Mouse (Mus musculus) CH12.LX (cell line): ENCODE measurements around the gene Trio. TPM values are rescaled to one million over a fixed set of nuclear protein-coding genes. Genes with fewer than 3 reads are reported as not detected.

Source experiments
- DNase-seq: peaks from one replicate; pipeline ENCODE4 v3.0.0-alpha.2; 2013; ENCODE audit errors: extremely low read depth
- H3K27ac ChIP-seq: 2 replicates; pipeline ENCODE4 v1.5.1; 2012; ENCODE audit warnings: low read depth, mild to moderate bottlenecking, control low read depth, moderate library complexity; ENCODE audit not compliant: insufficient read depth
- H3K27me3 ChIP-seq: replicated peaks from 2 replicates; pipeline ENCODE3; 2012; ENCODE audit warnings: inconsistent platforms
- H3K36me3 ChIP-seq, 2 experiments: replicated peaks in 1 of 2; 2 replicates each; pipeline versions ENCODE3 to v1.6.1; 2012; ENCODE audit warnings: inconsistent platforms in 1 of 2, low read length in 1 of 2, mild to moderate bottlenecking in 1 of 2, mixed read lengths in 1 of 2, moderate library complexity in 1 of 2; ENCODE audit not compliant: control insufficient read depth in 1 of 2, insufficient read depth in 1 of 2
- H3K4me1 ChIP-seq, 2 experiments: 2 replicates each; pipeline ENCODE4 v1.6.1; 2012; ENCODE audit warnings: inconsistent platforms in 1 of 2, moderate library complexity in 1 of 2; ENCODE audit not compliant: insufficient read depth in 2 of 2, control insufficient read depth in 1 of 2
- H3K4me2 ChIP-seq: 2 replicates; pipeline ENCODE4 v1.6.1; 2012; ENCODE audit warnings: low read depth, mild to moderate bottlenecking, control low read depth; ENCODE audit not compliant: poor library complexity, insufficient read depth, severe bottlenecking
- H3K4me3 ChIP-seq, 3 experiments: fragments of 150-350 bp in 1 of 3; sonication (generic) in 1 of 3; replicated peaks in 1 of 3; 2 replicates each; pipeline versions ENCODE3 to v1.5.1; 2011 to 2012; ENCODE audit warnings: low read depth in 2 of 3, low read length in 2 of 3, mild to moderate bottlenecking in 2 of 3, moderate library complexity in 2 of 3, control low read depth in 1 of 3, improper control_type of control experiment in 1 of 3, inconsistent platforms in 1 of 3, mixed read lengths in 1 of 3; ENCODE audit not compliant: poor library complexity in 1 of 3
- H3K79me2 ChIP-seq: replicated peaks from 2 replicates; pipeline ENCODE4 v1.6.1; 2012; ENCODE audit warnings: mild to moderate bottlenecking, moderate library complexity; ENCODE audit not compliant: control insufficient read depth, poor library complexity, insufficient read depth, severe bottlenecking; ENCODE audit errors: extremely low read depth
- H3K9ac ChIP-seq: 2 replicates; pipeline ENCODE4 v1.6.1; 2012; ENCODE audit warnings: low read depth, mild to moderate bottlenecking, control low read depth, moderate library complexity; ENCODE audit not compliant: insufficient read depth
- H3K9me3 ChIP-seq: replicated peaks from 2 replicates; pipeline ENCODE3; 2012; ENCODE audit warnings: low read length, inconsistent platforms, mixed read lengths
- BHLHE40 ChIP-seq: IDR thresholded peaks from 2 replicates; pipeline ENCODE4 v1.6.1; 2011; ENCODE audit warnings: mild to moderate bottlenecking, low read depth, low read length, improper control_type of control experiment
- CHD1 ChIP-seq: IDR thresholded peaks from 2 replicates; pipeline ENCODE4 v1.6.1; 2012; ENCODE audit warnings: low read depth, low read length, improper control_type of control experiment, inconsistent platforms
- CTCF ChIP-seq, 2 experiments: IDR thresholded peaks in 1 of 2; conservative IDR thresholded peaks in 1 of 2; 2 replicates each; pipeline ENCODE4 v1.5.1; 2011 to 2012; ENCODE audit warnings: low read depth in 2 of 2, low read length in 2 of 2, improper control_type of control experiment in 1 of 2, inconsistent platforms in 1 of 2, mild to moderate bottlenecking in 1 of 2, moderate library complexity in 1 of 2
- E2F4 ChIP-seq: IDR thresholded peaks from 2 replicates; pipeline ENCODE4 v1.6.1; 2011; ENCODE audit warnings: low read depth, low read length, improper control_type of control experiment; ENCODE audit not compliant: insufficient replicate concordance
- ETS1 ChIP-seq: conservative IDR thresholded peaks from 2 replicates; pipeline ENCODE4 v1.6.1; 2012; ENCODE audit warnings: low read depth, mild to moderate bottlenecking, inconsistent platforms, low read length, improper control_type of control experiment, moderate library complexity
- HCFC1 ChIP-seq: IDR thresholded peaks from 2 replicates; pipeline ENCODE4 v1.6.1; 2012; ENCODE audit warnings: low read depth, mild to moderate bottlenecking, inconsistent platforms, low read length, improper control_type of control experiment
- IRF4 ChIP-seq: IDR thresholded peaks from 2 replicates; pipeline ENCODE4 v1.6.1; 2014; ENCODE audit warnings: low read depth, mild to moderate bottlenecking, inconsistent platforms, low read length, improper control_type of control experiment
- MEF2A ChIP-seq: IDR thresholded peaks from 2 replicates; pipeline ENCODE4 v1.6.1; 2014; ENCODE audit warnings: low read depth, mild to moderate bottlenecking, inconsistent platforms, low read length, improper control_type of control experiment, borderline replicate concordance
- MXI1 ChIP-seq: IDR thresholded peaks from 2 replicates; pipeline ENCODE4 v1.6.1; 2011; ENCODE audit warnings: mild to moderate bottlenecking, low read depth, low read length, improper control_type of control experiment
- MYC ChIP-seq: IDR thresholded peaks from 2 replicates; pipeline ENCODE4 v1.6.1; 2011; ENCODE audit warnings: low read depth, mild to moderate bottlenecking, improper control_type of control experiment, low read length
- NELFE ChIP-seq: IDR thresholded peaks from 2 replicates; pipeline ENCODE4 v1.6.1; 2011; ENCODE audit warnings: low read depth, low read length, improper control_type of control experiment
- NRF1 ChIP-seq: IDR thresholded peaks from 2 replicates; pipeline ENCODE4 v1.6.1; 2014; ENCODE audit warnings: low read depth, mild to moderate bottlenecking, inconsistent platforms, low read length, improper control_type of control experiment, moderate library complexity
- PAX5 ChIP-seq: IDR thresholded peaks from 2 replicates; pipeline ENCODE4 v1.6.1; 2012; ENCODE audit warnings: low read length, inconsistent platforms, mixed read lengths
- POLR2AphosphoS2 ChIP-seq: IDR thresholded peaks from 2 replicates; pipeline ENCODE4 v1.6.1; 2011; ENCODE audit warnings: low read depth, low read length, improper control_type of control experiment
- RAD21 ChIP-seq: IDR thresholded peaks from 2 replicates; pipeline ENCODE4 v1.6.1; 2011; ENCODE audit warnings: low read depth, mild to moderate bottlenecking, low read length, improper control_type of control experiment, moderate library complexity
- TBP ChIP-seq: conservative IDR thresholded peaks from 2 replicates; pipeline ENCODE4 v1.6.1; 2011; ENCODE audit warnings: low read depth, low read length, improper control_type of control experiment
- TCF12 ChIP-seq: IDR thresholded peaks from 2 replicates; pipeline ENCODE4 v1.6.1; 2014; ENCODE audit warnings: low read depth, mild to moderate bottlenecking, inconsistent platforms, low read length, improper control_type of control experiment
- USF1 ChIP-seq: IDR thresholded peaks from 2 replicates; pipeline ENCODE4 v1.6.1; 2014; ENCODE audit warnings: low read depth, mild to moderate bottlenecking, inconsistent platforms, low read length, improper control_type of control experiment
- USF2 ChIP-seq: conservative IDR thresholded peaks from 2 replicates; pipeline ENCODE4 v1.6.1; 2011; ENCODE audit warnings: low read depth, low read length, improper control_type of control experiment
- ZC3H11A ChIP-seq: IDR thresholded peaks from 2 replicates; pipeline ENCODE4 v1.6.1; 2012; ENCODE audit warnings: low read depth, mild to moderate bottlenecking, inconsistent platforms, low read length, improper control_type of control experiment
- ZMIZ1 ChIP-seq: IDR thresholded peaks from 2 replicates; pipeline ENCODE4 v1.6.1; 2012; ENCODE audit warnings: low read depth, mild to moderate bottlenecking, inconsistent platforms, low read length, improper control_type of control experiment
- ZNF384 ChIP-seq: IDR thresholded peaks from 2 replicates; pipeline ENCODE4 v1.6.1; 2012; ENCODE audit warnings: low read depth, low read length, improper control_type of control experiment, inconsistent platforms
- dilution Hi-C: fragments of 300-500 bp; cut with MboI; formaldehyde crosslinking; loops from 2 replicates; pipeline ENCODE4 v1.14.3; 2020; ENCODE audit warnings: low sequenced_read_pairs; ENCODE audit not compliant: extremely low pct_unique_long_range_greater_than_20kb, extremely low pct_ligation_motif_present
- in situ Hi-C: fragments of 300-500 bp; cut with MboI; formaldehyde crosslinking; loops from 3 replicates; pipeline ENCODE4 v1.14.3; 2019; ENCODE audit warnings: low sequenced_read_pairs, low pct_ligation_motif_present, low pct_unique_long_range_greater_than_20kb, mixed read lengths
- polyA plus RNA-seq: library from polyadenylated mRNA; unstranded; fragments of >175 nt; gene quantifications from 2 replicates; pipeline ENCODE4 v1.2.1, GENCODE M21; 2012; ENCODE audit warnings: low read depth; ENCODE audit not compliant: insufficient read length
- total RNA-seq, 2 experiments: library from RNA; depleted of rRNA; stranded (reverse); fragments of 300-350 nt in 1 of 2; fragments of >200 nt in 1 of 2; gene quantifications; 2 replicates each; pipeline ENCODE4 v1.2.3; 2012 to 2014

Trio gene
- total and polyA plus RNA-seq, 3 experiments, result 3.9 to 17.5 (median 4.3) TPM

GRCm38 (mm10) chr15:27759890-27760289 lies 265.8 kb downstream of the Trio start:
- dilution Hi-C loops, result no loop called here

GRCm38 (mm10) chr15:27758680-27759079 lies 267.0 kb downstream of the Trio start:
- dilution Hi-C loops, result no loop called here
- H3K4me3 ChIP-seq, result no peak overlapping the region
- DNase-seq, result no peak

More at GRCm38 (mm10) chr15:27759890-27760289, 265.8 kb downstream of the Trio start:
- H3K36me3 ChIP-seq, result peaks cover 2 to 69% of the 10 kb centered on the region in 2 experiments
- no peaks in the 10 kb centered on the region for H3K79me2 ChIP-seq
- peaks cover 5 to 72% of the 10 kb centered on the region in 2 experiments; a peak in 3 of 4 replicates for H3K4me1 ChIP-seq
- in situ Hi-C loops, result loop anchor here (5.0 kb wide), 1 partner anchor 67 kb away; no protein-coding TSS in a partner anchor
- H3K4me3 ChIP-seq, result no peak overlapping the region
- no peak for TF ChIP-seq E2F4
- no peak for TF ChIP-seq IRF4
- no peak for TF ChIP-seq ETS1
- TF ChIP-seq MYC, result no peak
- TF ChIP-seq POLR2AphosphoS2, result no peak
- no peak overlapping the region; the same call in 1 of the 2 replicates for H3K27ac ChIP-seq
- H3K27me3 ChIP-seq, result no peaks in the 10 kb centered on the region
- H3K4me2 ChIP-seq, result no peak overlapping the region
- DNase-seq, result no peak
- H3K9me3 ChIP-seq, result no peaks in the 10 kb centered on the region
- no peak overlapping the region for H3K9ac ChIP-seq

GRCm38 (mm10) chr15:27756426-27756825 lies 269.2 kb downstream of the Trio start:
- H3K36me3 ChIP-seq, result peaks cover 0 to 77% of the 10 kb centered on the region in 2 experiments
- TF ChIP-seq ETS1, result no peak
- TF ChIP-seq TCF12, result no peak
- TF ChIP-seq POLR2AphosphoS2, result no peak
- TF ChIP-seq MEF2A, result no peak
- TF ChIP-seq TBP, result no peak
- no peak for TF ChIP-seq MXI1
- TF ChIP-seq CTCF (conservative IDR thresholded peaks at IDR 0.05 in 1 of 2, IDR thresholded peaks at IDR 0.05 in 1 of 2; ENCODE audit: low read depth in 2 of 2, low read length in 2 of 2), result no peak
- no peak for TF ChIP-seq MYC
- TF ChIP-seq ZMIZ1, result no peak
- TF ChIP-seq ZC3H11A, result no peak
- TF ChIP-seq NRF1, result no peak
- TF ChIP-seq CHD1, result no peak
- TF ChIP-seq USF2, result no peak
- TF ChIP-seq NELFE, result no peak
- no peak for TF ChIP-seq ZNF384
- TF ChIP-seq USF1, result no peak
- no peak overlapping the region for H3K4me3 ChIP-seq
- in situ Hi-C loops (loop anchor here (5.0 kb wide), 1 partner anchor 71 kb away; no protein-coding TSS in a partner anchor), dilution Hi-C loops (no loop called here)
- peaks cover 5 to 70% of the 10 kb centered on the region in 2 experiments; a peak in 3 of 4 replicates for H3K4me1 ChIP-seq
- H3K9ac ChIP-seq, result no peak overlapping the region
- DNase-seq, result no peak
- no peak overlapping the region for H3K4me2 ChIP-seq
- no peaks in the 10 kb centered on the region for H3K79me2 ChIP-seq
- H3K9me3 ChIP-seq, result no peaks in the 10 kb centered on the region
- H3K27ac ChIP-seq, result no peak overlapping the region
- no peaks in the 10 kb centered on the region for H3K27me3 ChIP-seq

More at GRCm38 (mm10) chr15:27758680-27759079, 267.0 kb downstream of the Trio start:
- no peaks in the 10 kb centered on the region for H3K79me2 ChIP-seq
- H3K9me3 ChIP-seq, result no peaks in the 10 kb centered on the region
- peaks cover 0 to 69% of the 10 kb centered on the region in 2 experiments for H3K36me3 ChIP-seq
- H3K4me1 ChIP-seq, result peaks cover 5 to 83% of the 10 kb centered on the region in 2 experiments; a peak in 3 of 4 replicates
- H3K27ac ChIP-seq, result no peak overlapping the region
- no peaks in the 10 kb centered on the region for H3K27me3 ChIP-seq
- H3K9ac ChIP-seq, result no peak overlapping the region
- TF ChIP-seq TBP (no peak), HCFC1 (no peak), CHD1 (no peak), CTCF (conservative IDR thresholded peaks at IDR 0.05 in 1 of 2, IDR thresholded peaks at IDR 0.05 in 1 of 2; ENCODE audit: low read depth in 2 of 2, low read length in 2 of 2) (no peak), PAX5 (no peak), RAD21 (no peak), ZC3H11A (no peak), MXI1 (no peak), BHLHE40 (no peak)
- TF ChIP-seq, all 38 proteins: peak for 0
- in situ Hi-C loops, result loop anchor here (5.0 kb wide), 1 partner anchor 69 kb away; no protein-coding TSS in a partner anchor
- no peak overlapping the region for H3K4me2 ChIP-seq
